Mouse (Mus musculus): ENCODE data around the gene Ctnna3. TPM values are rescaled to one million over a fixed set of nuclear protein-coding genes. Genes with fewer than 3 reads are reported as not detected.

The Ctnna3 gene
- total and polyA plus RNA-seq, 2 experiments from 2014 or later, result 0.63 to 1.0 TPM

GRCm38 (mm10) chr10:64661190-64661589 lies 1231.3 kb downstream of the Ctnna3 start:
- H3K4me1 ChIP-seq (ENCODE audit: insufficient read depth, low read length), result no peaks in the 10 kb centered on the region
- no peak overlapping the region for H3K4me3 ChIP-seq (ENCODE audit: low read depth, low read length)
- H3K4me2 ChIP-seq (ENCODE audit: low read depth, low read length, poor library complexity, severe bottlenecking), result no peak overlapping the region
- ATAC-seq (ENCODE audit: low FRiP score), result no peak
- H3K27me3 ChIP-seq (ENCODE audit: insufficient read depth, low read length), result no peaks in the 10 kb centered on the region
- H3K27ac ChIP-seq (ENCODE audit: low read depth, low read length), result no peak overlapping the region
- no peak for DNase-seq (ENCODE audit: low spot score)
- 34% methylated on average over 4 of the region's 4 CpGs for WGBS
- H3K36me3 ChIP-seq (ENCODE audit: insufficient read depth, low read length), result no peaks in the 10 kb centered on the region
- H3K9ac ChIP-seq (replicated peaks; ENCODE audit: low read length, poor library complexity, severe bottlenecking), result no peak overlapping the region
- no peaks in the 10 kb centered on the region for H3K9me3 ChIP-seq (ENCODE audit: low read length)
- no peak for TF ChIP-seq CTCF (IDR thresholded peaks at IDR 0.05)

GRCm38 (mm10) chr10:64671469-64671868 lies 1241.6 kb downstream of the Ctnna3 start:
- H3K4me2 ChIP-seq (ENCODE audit: low read depth, low read length, poor library complexity, severe bottlenecking), result no peak overlapping the region
- H3K27me3 ChIP-seq (ENCODE audit: insufficient read depth, low read length), result no peaks in the 10 kb centered on the region
- no peak overlapping the region for H3K4me3 ChIP-seq (ENCODE audit: low read depth, low read length)
- H3K36me3 ChIP-seq (ENCODE audit: insufficient read depth, low read length), result no peaks in the 10 kb centered on the region
- H3K27ac ChIP-seq (ENCODE audit: low read depth, low read length), result no peak overlapping the region
- ATAC-seq (ENCODE audit: low FRiP score), result no peak
- no peak for TF ChIP-seq CTCF (IDR thresholded peaks at IDR 0.05)
- DNase-seq (ENCODE audit: low spot score), result no peak
- H3K9me3 ChIP-seq (ENCODE audit: low read length), result no peaks in the 10 kb centered on the region
- WGBS, result 82% methylated on average over 2 of the region's 2 CpGs
- no peaks in the 10 kb centered on the region for H3K4me1 ChIP-seq (ENCODE audit: insufficient read depth, low read length)
- H3K9ac ChIP-seq (replicated peaks; ENCODE audit: low read length, poor library complexity, severe bottlenecking), result no peak overlapping the region

GRCm38 (mm10) chr10:64675796-64676195 lies 1245.9 kb downstream of the Ctnna3 start:
- no peak overlapping the region for H3K9ac ChIP-seq (replicated peaks; ENCODE audit: low read length, poor library complexity, severe bottlenecking)
- DNase-seq (ENCODE audit: low spot score) (peak; percentile 15), ATAC-seq (ENCODE audit: low FRiP score) (no peak)
- 93% methylated on average over 3 of the region's 3 CpGs for WGBS
- no peaks in the 10 kb centered on the region for H3K4me1 ChIP-seq (ENCODE audit: insufficient read depth, low read length)
- TF ChIP-seq CTCF (IDR thresholded peaks at IDR 0.05), result no peak
- no peaks in the 10 kb centered on the region for H3K36me3 ChIP-seq (ENCODE audit: insufficient read depth, low read length)
- H3K27ac ChIP-seq (ENCODE audit: low read depth, low read length), result no peak overlapping the region
- H3K4me2 ChIP-seq (ENCODE audit: low read depth, low read length, poor library complexity, severe bottlenecking), result no peak overlapping the region
- no peaks in the 10 kb centered on the region for H3K27me3 ChIP-seq (ENCODE audit: insufficient read depth, low read length)
- no peaks in the 10 kb centered on the region for H3K9me3 ChIP-seq (ENCODE audit: low read length)
- no peak overlapping the region for H3K4me3 ChIP-seq (ENCODE audit: low read depth, low read length)

- TF ChIP-seq CTCF (IDR thresholded peaks at IDR 0.05), result no peak
- H3K27me3 ChIP-seq (ENCODE audit: insufficient read depth, low read length), result no peaks in the 10 kb centered on the region
- DNase-seq (ENCODE audit: low spot score) (no peak), ATAC-seq (ENCODE audit: low FRiP score) (no peak)
- no peak overlapping the region for H3K9ac ChIP-seq (replicated peaks; ENCODE audit: low read length, poor library complexity, severe bottlenecking)
- no peak overlapping the region for H3K27ac ChIP-seq (ENCODE audit: low read depth, low read length)
- H3K36me3 ChIP-seq (ENCODE audit: insufficient read depth, low read length), result no peaks in the 10 kb centered on the region
- H3K9me3 ChIP-seq (ENCODE audit: low read length), result no peaks in the 10 kb centered on the region
- no peak overlapping the region for H3K4me2 ChIP-seq (ENCODE audit: low read depth, low read length, poor library complexity, severe bottlenecking)
- no peak overlapping the region for H3K4me3 ChIP-seq (ENCODE audit: low read depth, low read length)
- 86% methylated on average over 2 of the region's 2 CpGs for WGBS
- no peaks in the 10 kb centered on the region for H3K4me1 ChIP-seq (ENCODE audit: insufficient read depth, low read length)
Measured at GRCm38 (mm10) chr10:64710017-64710416, 1280.1 kb downstream of the Ctnna3 start.

- no peaks in the 10 kb centered on the region for H3K27me3 ChIP-seq (ENCODE audit: insufficient read depth, low read length)
- H3K27ac ChIP-seq (ENCODE audit: low read depth, low read length), result no peak overlapping the region
- H3K9me3 ChIP-seq (ENCODE audit: low read length), result no peaks in the 10 kb centered on the region
- ATAC-seq (ENCODE audit: low FRiP score) (no peak), DNase-seq (ENCODE audit: low spot score) (peak; percentile 83)
- no peak overlapping the region for H3K4me2 ChIP-seq (ENCODE audit: low read depth, low read length, poor library complexity, severe bottlenecking)
- TF ChIP-seq CTCF (IDR thresholded peaks at IDR 0.05), result 0 out of 2 replicates have a peak, but pooled peaks have one; percentile 15
- WGBS, result 64% methylated on average over 9 of the region's 9 CpGs
- no peak overlapping the region for H3K9ac ChIP-seq (replicated peaks; ENCODE audit: low read length, poor library complexity, severe bottlenecking)
- H3K36me3 ChIP-seq (ENCODE audit: insufficient read depth, low read length), result no peaks in the 10 kb centered on the region
- no peaks in the 10 kb centered on the region for H3K4me1 ChIP-seq (ENCODE audit: insufficient read depth, low read length)
- no peak overlapping the region for H3K4me3 ChIP-seq (ENCODE audit: low read depth, low read length)
Measured at GRCm38 (mm10) chr10:64718036-64718435, 1288.1 kb downstream of the Ctnna3 start.

GRCm38 (mm10) chr10:64735692-64736091 lies 1305.8 kb downstream of the Ctnna3 start:
- TF ChIP-seq CTCF (IDR thresholded peaks at IDR 0.05), result no peak
- no peaks in the 10 kb centered on the region for H3K9me3 ChIP-seq (ENCODE audit: low read length)
- H3K4me1 ChIP-seq (ENCODE audit: insufficient read depth, low read length), result no peaks in the 10 kb centered on the region
- H3K36me3 ChIP-seq (ENCODE audit: insufficient read depth, low read length), result no peaks in the 10 kb centered on the region
- no peak overlapping the region for H3K4me2 ChIP-seq (ENCODE audit: low read depth, low read length, poor library complexity, severe bottlenecking)
- 89% methylated on average over 2 of the region's 2 CpGs for WGBS
- H3K4me3 ChIP-seq (ENCODE audit: low read depth, low read length), result no peak overlapping the region
- no peak for ATAC-seq (ENCODE audit: low FRiP score)
- no peaks in the 10 kb centered on the region for H3K27me3 ChIP-seq (ENCODE audit: insufficient read depth, low read length)
- DNase-seq (ENCODE audit: low spot score), result no peak
- H3K27ac ChIP-seq (ENCODE audit: low read depth, low read length), result no peak overlapping the region
- no peak overlapping the region for H3K9ac ChIP-seq (replicated peaks; ENCODE audit: low read length, poor library complexity, severe bottlenecking)

All from midbrain, postnatal 0 days (tissue).